Mouse (Mus musculus): ENCODE measurements around the gene Myocd. TPM values are rescaled to one million over a fixed set of nuclear protein-coding genes. Genes with fewer than 3 reads are reported as not detected.
A peak's percentile ranks its signal among the peaks of the same experiment; 100 is the strongest.

Myocd gene
- polyA plus RNA-seq, 1 experiment from 2014 or later, result 1.6 TPM

- Histone ChIP-seq H3K36me3 (no peaks in the 10 kb centered on the region), H3K9me3 (replicated peaks) (no peaks in the 10 kb centered on the region), H3K27ac (replicated peaks) (0 out of 2 replicates have a peak overlapping the region, but pooled peaks have one; percentile 42), H3K4me1 (peaks cover 32% of the 10 kb centered on the region), H3K27me3 (ENCODE audit: low read depth, poor library complexity, severe bottlenecking) (no peaks in the 10 kb centered on the region), H3K4me3 (no peak overlapping the region)
- 73% methylated on average over 5 of the region's 5 CpGs for WGBS
- no peak for DNase-seq (ENCODE audit: low spot score)
Observed at GRCm38 (mm10) chr11:65205306-65205705, 64.5 kb downstream of the Myocd start.

- no peaks in the 10 kb centered on the region for H3K27me3 ChIP-seq (ENCODE audit: low read depth, poor library complexity, severe bottlenecking)
- 73% methylated on average over 13 of the region's 13 CpGs for WGBS
- H3K36me3 ChIP-seq, result no peaks in the 10 kb centered on the region
- no peak overlapping the region for H3K4me3 ChIP-seq
- H3K27ac ChIP-seq (replicated peaks), result no peak overlapping the region
- H3K9me3 ChIP-seq (replicated peaks), result no peaks in the 10 kb centered on the region
- peaks cover 32% of the 10 kb centered on the region for H3K4me1 ChIP-seq
- no peak for DNase-seq (ENCODE audit: low spot score)
Observed at GRCm38 (mm10) chr11:65204651-65205050, 65.1 kb downstream of the Myocd start.

- no peaks in the 10 kb centered on the region for H3K9me3 ChIP-seq (replicated peaks)
- no peak overlapping the region for H3K27ac ChIP-seq (replicated peaks)
- H3K4me1 ChIP-seq, result peaks cover 29% of the 10 kb centered on the region
- no peak overlapping the region for H3K4me3 ChIP-seq
- DNase-seq (ENCODE audit: low spot score), result no peak
- WGBS, result 82% methylated on average over 1 of the region's 1 CpGs
- H3K27me3 ChIP-seq (ENCODE audit: low read depth, poor library complexity, severe bottlenecking), result no peaks in the 10 kb centered on the region
- no peaks in the 10 kb centered on the region for H3K36me3 ChIP-seq
Observed at GRCm38 (mm10) chr11:65203020-65203419, 66.8 kb downstream of the Myocd start.

- H3K36me3 ChIP-seq, result no peaks in the 10 kb centered on the region
- 62% methylated on average over 5 of the region's 5 CpGs for WGBS
- no peaks in the 10 kb centered on the region for H3K27me3 ChIP-seq (ENCODE audit: low read depth, poor library complexity, severe bottlenecking)
- peak overlapping the region; percentile 57; the same call in 1 of the 2 replicates for H3K27ac ChIP-seq (replicated peaks)
- DNase-seq (ENCODE audit: low spot score), result no peak
- peaks cover 29% of the 10 kb centered on the region for H3K4me1 ChIP-seq
- no peak overlapping the region for H3K4me3 ChIP-seq
- no peaks in the 10 kb centered on the region for H3K9me3 ChIP-seq (replicated peaks)
Observed at GRCm38 (mm10) chr11:65202236-65202635, 67.6 kb downstream of the Myocd start.

- no peaks in the 10 kb centered on the region for H3K36me3 ChIP-seq
- no peak overlapping the region for H3K27ac ChIP-seq (replicated peaks)
- no peaks in the 10 kb centered on the region for H3K27me3 ChIP-seq (ENCODE audit: low read depth, poor library complexity, severe bottlenecking)
- H3K9me3 ChIP-seq (replicated peaks), result no peaks in the 10 kb centered on the region
- no peak for DNase-seq (ENCODE audit: low spot score)
- peaks cover 6% of the 10 kb centered on the region; the same call in 1 of the 2 replicates for H3K4me1 ChIP-seq
- H3K4me3 ChIP-seq, result no peak overlapping the region
- 81% methylated on average over 3 of the region's 3 CpGs for WGBS
Observed at GRCm38 (mm10) chr11:65198026-65198425, 71.8 kb downstream of the Myocd start.

- H3K36me3 ChIP-seq, result no peaks in the 10 kb centered on the region
- peaks cover 5% of the 10 kb centered on the region; the same call in 1 of the 2 replicates for H3K4me1 ChIP-seq
- WGBS, result 9% methylated on average over 3 of the region's 3 CpGs
- no peak overlapping the region for H3K27ac ChIP-seq (replicated peaks)
- no peak overlapping the region for H3K4me3 ChIP-seq
- H3K9me3 ChIP-seq (replicated peaks), result no peaks in the 10 kb centered on the region
- H3K27me3 ChIP-seq (ENCODE audit: low read depth, poor library complexity, severe bottlenecking), result no peaks in the 10 kb centered on the region
- DNase-seq (ENCODE audit: low spot score), result peak; percentile 64
Observed at GRCm38 (mm10) chr11:65197280-65197679, 72.5 kb downstream of the Myocd start.

- no peak for DNase-seq (ENCODE audit: low spot score)
- Histone ChIP-seq H3K9me3 (replicated peaks) (no peaks in the 10 kb centered on the region), H3K4me1 (no peaks in the 10 kb centered on the region), H3K4me3 (no peak overlapping the region), H3K36me3 (no peaks in the 10 kb centered on the region), H3K27me3 (ENCODE audit: low read depth, poor library complexity, severe bottlenecking) (no peaks in the 10 kb centered on the region), H3K27ac (replicated peaks) (no peak overlapping the region)
- WGBS, result 86% methylated on average over 12 of the region's 12 CpGs
Observed at GRCm38 (mm10) chr11:65186974-65187373, 82.8 kb downstream of the Myocd start.

GRCm38 (mm10) chr11:65185114-65185513 is 84.7 kb downstream of the Myocd start:
- Histone ChIP-seq H3K36me3 (no peaks in the 10 kb centered on the region), H3K4me3 (no peak overlapping the region), H3K9me3 (replicated peaks) (no peaks in the 10 kb centered on the region), H3K27me3 (ENCODE audit: low read depth, poor library complexity, severe bottlenecking) (no peaks in the 10 kb centered on the region), H3K4me1 (no peaks in the 10 kb centered on the region), H3K27ac (replicated peaks) (no peak overlapping the region)
- no peak for DNase-seq (ENCODE audit: low spot score)
- WGBS, result 98% methylated on average over 1 of the region's 1 CpGs

GRCm38 (mm10) chr11:65170121-65170750 is 99.6 kb downstream of the Myocd start:
- 83% methylated on average over 4 of the region's 4 CpGs for WGBS

GRCm38 (mm10) chr11:65162767-65163120 is 107.0 kb downstream of the Myocd start, which contains the start of gene Arhgap44:
TSS of gene Arhgap44 (minus strand) at chr11:65162961.
- no peaks in the 10 kb centered on the region for H3K9me3 ChIP-seq (replicated peaks)
- peak; percentile 80 for DNase-seq (ENCODE audit: low spot score)
- H3K27ac ChIP-seq (replicated peaks), result peak within 1 kb of the TSS; percentile 86
- H3K4me1 ChIP-seq, result peaks cover 13% of the 10 kb centered on the region
- H3K27me3 ChIP-seq (ENCODE audit: low read depth, poor library complexity, severe bottlenecking), result peaks cover 18% of the 10 kb centered on the region
- WGBS, result under 1% methylated on average over 27 of the region's 27 CpGs
- H3K36me3 ChIP-seq, result no peaks in the 10 kb centered on the region
- peak within 1 kb of the TSS; percentile 76 for H3K4me3 ChIP-seq

More at GRCm38 (mm10) chr11:65170121-65170750, 99.6 kb downstream of the Myocd start:
- H3K4me1 ChIP-seq, result no peaks in the 10 kb centered on the region
- H3K4me3 ChIP-seq, result no peak overlapping the region
- no peak for DNase-seq (ENCODE audit: low spot score)
- H3K27ac ChIP-seq (replicated peaks), result no peak overlapping the region
- no peaks in the 10 kb centered on the region for H3K36me3 ChIP-seq
- no peaks in the 10 kb centered on the region for H3K9me3 ChIP-seq (replicated peaks)
- no peaks in the 10 kb centered on the region for H3K27me3 ChIP-seq (ENCODE audit: low read depth, poor library complexity, severe bottlenecking)

- H3K27ac ChIP-seq (replicated peaks), result peak overlapping the region; percentile 86
- H3K4me3 ChIP-seq, result peak overlapping the region; percentile 76
- H3K4me1 ChIP-seq, result peaks cover 13% of the 10 kb centered on the region
- DNase-seq (ENCODE audit: low spot score), result no peak
- no peaks in the 10 kb centered on the region for H3K9me3 ChIP-seq (replicated peaks)
- WGBS, result under 1% methylated on average over 49 of the region's 49 CpGs
- H3K27me3 ChIP-seq (ENCODE audit: low read depth, poor library complexity, severe bottlenecking), result peaks cover 18% of the 10 kb centered on the region
- H3K36me3 ChIP-seq, result no peaks in the 10 kb centered on the region
Observed at GRCm38 (mm10) chr11:65161881-65162766, 107.7 kb downstream of the Myocd start.

GRCm38 (mm10) chr11:65160991-65161880 is 108.6 kb downstream of the Myocd start:
- no peak for DNase-seq (ENCODE audit: low spot score)
- WGBS, result 60% methylated on average over 7 of the region's 7 CpGs

More at GRCm38 (mm10) chr11:65160991-65161880, 108.6 kb downstream of the Myocd start:
- no peaks in the 10 kb centered on the region for H3K36me3 ChIP-seq
- no peaks in the 10 kb centered on the region for H3K9me3 ChIP-seq (replicated peaks)
- peaks cover 18% of the 10 kb centered on the region for H3K27me3 ChIP-seq (ENCODE audit: low read depth, poor library complexity, severe bottlenecking)
- peak overlapping the region; percentile 76 for H3K4me3 ChIP-seq
- peaks cover 13% of the 10 kb centered on the region for H3K4me1 ChIP-seq
- no peak overlapping the region for H3K27ac ChIP-seq (replicated peaks)
